Mouse (Mus musculus) small intestine, adult 2 months (tissue): ENCODE results near the gene Prrc2c. TPM values are rescaled to one million over a fixed set of nuclear protein-coding genes. Genes with fewer than 3 reads are reported as not detected.

Experiments
- H3K27ac ChIP-seq: fragments of 200-500 bp; 2 replicates; pipeline ENCODE4 v1.5.1; 2012; ENCODE audit warnings: low read depth, low read length, control low read depth, inconsistent platforms; ENCODE audit not compliant: insufficient read depth
- H3K27me3 ChIP-seq: fragments of 200-500 bp; 2 replicates; pipeline ENCODE4 v1.6.1; 2012; ENCODE audit warnings: mild to moderate bottlenecking, moderate library complexity, low read length, inconsistent platforms; ENCODE audit not compliant: control insufficient read depth, insufficient read depth
- H3K36me3 ChIP-seq: fragments of 200-500 bp; 2 replicates; pipeline ENCODE4 v1.6.1; 2012; ENCODE audit warnings: mild to moderate bottlenecking, low read length, control low read depth, inconsistent platforms; ENCODE audit not compliant: control insufficient read depth, insufficient read depth
- H3K4me1 ChIP-seq: fragments of 200-500 bp; 2 replicates; pipeline ENCODE4 v1.6.1; 2012; ENCODE audit warnings: low read length, inconsistent platforms, mixed read lengths; ENCODE audit not compliant: control insufficient read depth, insufficient read depth, insufficient read length
- H3K4me3 ChIP-seq: fragments of 200-500 bp; 2 replicates; pipeline ENCODE4 v1.5.1; 2012; ENCODE audit warnings: low read depth, mild to moderate bottlenecking, control low read depth, inconsistent platforms, low read length, moderate library complexity
- CTCF ChIP-seq: fragments of 200-500 bp; IDR thresholded peaks from 2 replicates; pipeline ENCODE4 v1.5.1; 2012; ENCODE audit warnings: low read depth, mild to moderate bottlenecking, control low read depth, inconsistent platforms, low read length, moderate library complexity, mixed read lengths; ENCODE audit not compliant: insufficient replicate concordance, insufficient read length; ENCODE audit errors: extremely low read depth
- POLR2A ChIP-seq: fragments of 200-500 bp; IDR thresholded peaks from 2 replicates; pipeline ENCODE4 v1.6.1; 2012; ENCODE audit warnings: low read depth, mild to moderate bottlenecking, control low read depth, inconsistent platforms, low read length, moderate library complexity
- WGBS: fragments of 180-500 bp; shearing (Covaris S2); methylation state at CpG from one replicate; pipeline ENCODE4 v1.1.7; 2018; 5-methylcytosine and 5-hydroxymethylcytosine counted together
- polyA plus RNA-seq: library from polyadenylated mRNA; depleted of rRNA; stranded (reverse); fragments of >200 nt; gene quantifications from 2 replicates; pipeline ENCODE4 v1.2.3, GENCODE M21; 2012; rRNA removed

The Prrc2c gene
- polyA plus RNA-seq, 1 experiment, result 31.1 TPM

GRCm38 (mm10) chr1:162625229-162625628 lies 115.1 kb downstream of the Prrc2c start:
- Histone ChIP-seq H3K4me1 (no peaks in the 10 kb centered on the region), H3K27ac (no peak overlapping the region), H3K4me3 (no peak overlapping the region), H3K27me3 (no peaks in the 10 kb centered on the region), H3K36me3 (no peaks in the 10 kb centered on the region)
- TF ChIP-seq POLR2A (no peak), CTCF (no peak)
- WGBS, result 13% methylated on average over 7 of the region's 7 CpGs

GRCm38 (mm10) chr1:162623895-162624294 lies 116.5 kb downstream of the Prrc2c start:
- Histone ChIP-seq H3K36me3 (no peaks in the 10 kb centered on the region), H3K27me3 (no peaks in the 10 kb centered on the region), H3K27ac (no peak overlapping the region), H3K4me3 (no peak overlapping the region), H3K4me1 (no peaks in the 10 kb centered on the region)
- 29% methylated on average over 4 of the region's 4 CpGs for WGBS
- TF ChIP-seq CTCF, result no peak
- no peak for TF ChIP-seq POLR2A

Other genes with a start within 250 kb of the Prrc2c start
- 1.4 and 3.0 TPM in 2 replicates for gene Mettl13, start 192.0 kb downstream of the Prrc2c start, polyA plus RNA-seq
- gene Vamp4, start 170.0 kb downstream of the Prrc2c start, polyA plus RNA-seq, result 2.8 and 6.6 TPM in 2 replicates
- 0.09 TPM in 1 of 2 replicates, not detected in the other for gene Myoc, start 101.4 kb downstream of the Prrc2c start, polyA plus RNA-seq
- not detected in 2 replicates for gene Myocos, start 82.3 kb downstream of the Prrc2c start, polyA plus RNA-seq
- 5.5 and 14.1 TPM in 2 replicates for gene Fmo4, start 73.4 kb upstream of the Prrc2c start, polyA plus RNA-seq
- gene Fmo1, start 126.1 kb upstream of the Prrc2c start, polyA plus RNA-seq, result 1.7 and 3.0 TPM in 2 replicates
- 0.61 and 1.7 TPM in 2 replicates for gene Fmo2, start 158.2 kb upstream of the Prrc2c start, polyA plus RNA-seq
- gene Fmo6, start 197.0 kb upstream of the Prrc2c start, polyA plus RNA-seq, result not detected in 2 replicates
- not detected in 2 replicates for gene Fmo3, start 244.0 kb upstream of the Prrc2c start, polyA plus RNA-seq